Mouse (Mus musculus): ENCODE results near the gene Rpl18a.

GRCm38 (mm10) chr8:70894385-70894720 lies 2.9 kb downstream of the Rpl18a start:
- no peak for TF ChIP-seq POLR2A (IDR thresholded peaks at IDR 0.05; ENCODE audit: control insufficient read depth, extremely low read depth, insufficient read depth, low read length, poor library complexity)
- no peak for TF ChIP-seq CTCF (IDR thresholded peaks at IDR 0.05; ENCODE audit: borderline replicate concordance, control insufficient read depth, extremely low read depth, insufficient read depth, low read length, poor library complexity)

Data from thymus, adult 2 months (tissue).